Mouse (Mus musculus) heart, embryonic 14.5 days (tissue): ENCODE results near the gene Rras. TPM values are rescaled to one million over a fixed set of nuclear protein-coding genes. Genes with fewer than 3 reads are reported as not detected.

ENCODE experiments used
- ATAC-seq: fragments of 200-750 bp; cut with Nextera tagmentation; 2 replicates; pipeline ENCODE4 v1.8.0; 2017; ENCODE audit warnings: low read depth, moderate TSS enrichment; ENCODE audit not compliant: insufficient number of reproducible peaks, insufficient read depth, low FRiP score
- H3K27ac ChIP-seq, 2 experiments: fragments of 200-500 bp in 1 of 2; fragments of 300-500 bp in 1 of 2; sonication (generic) in 1 of 2; replicated peaks in 1 of 2; 2 replicates each; pipeline ENCODE4 v1.5.1; 2012 to 2014; ENCODE audit warnings: low read depth in 2 of 2, low read length in 2 of 2, control low read depth in 1 of 2, mild to moderate bottlenecking in 1 of 2, mixed read lengths in 1 of 2; ENCODE audit not compliant: control insufficient read depth in 1 of 2, insufficient read depth in 1 of 2
- H3K27me3 ChIP-seq: fragments of 300-500 bp; sonication (generic); 2 replicates; pipeline ENCODE4 v1.6.1; 2014; ENCODE audit warnings: mild to moderate bottlenecking, low read length, control low read depth; ENCODE audit not compliant: control insufficient read depth, insufficient read depth
- H3K36me3 ChIP-seq: fragments of 300-500 bp; sonication (generic); 2 replicates; pipeline ENCODE4 v1.6.1; 2014; ENCODE audit warnings: mild to moderate bottlenecking, control low read depth, low read length, mixed read lengths; ENCODE audit not compliant: control insufficient read depth, insufficient read depth
- H3K4me1 ChIP-seq, 2 experiments: fragments of 200-500 bp in 1 of 2; fragments of 300-500 bp in 1 of 2; sonication (generic) in 1 of 2; 2 replicates each; pipeline ENCODE4 v1.6.1; 2012 to 2014; ENCODE audit warnings: low read length in 2 of 2, control low read depth in 1 of 2, mixed read lengths in 1 of 2; ENCODE audit not compliant: control insufficient read depth in 2 of 2, insufficient read depth in 2 of 2
- H3K4me2 ChIP-seq: fragments of 300-500 bp; sonication (generic); 2 replicates; pipeline ENCODE4 v1.6.1; 2014; ENCODE audit warnings: mild to moderate bottlenecking, low read length
- H3K4me3 ChIP-seq, 2 experiments: fragments of 200-500 bp in 1 of 2; fragments of 300-500 bp in 1 of 2; sonication (generic) in 1 of 2; 2 replicates each; pipeline ENCODE4 v1.5.1; 2012 to 2014; ENCODE audit warnings: low read length in 2 of 2, mild to moderate bottlenecking in 2 of 2, control low read depth in 1 of 2, low read depth in 1 of 2, moderate library complexity in 1 of 2; ENCODE audit not compliant: control insufficient read depth in 1 of 2, insufficient read depth in 1 of 2
- H3K9ac ChIP-seq: fragments of 300-500 bp; sonication (generic); 2 replicates; pipeline ENCODE4 v1.6.1; 2014; ENCODE audit warnings: mild to moderate bottlenecking, low read length
- H3K9me3 ChIP-seq: fragments of 300-500 bp; sonication (generic); 2 replicates; pipeline ENCODE4 v1.6.1; 2016; ENCODE audit warnings: low read length, control low read depth; ENCODE audit not compliant: control insufficient read depth
- WGBS: fragments of 180-500 bp; shearing (Covaris S2); extraction: QIAGEN DNeasy Blood & Tissue Kit; methylation state at CpG from one replicate; pipeline ENCODE4 v1.1.7; 2014; 5-methylcytosine and 5-hydroxymethylcytosine counted together
- polyA plus RNA-seq: library from polyadenylated mRNA; unstranded; fragments of >200 nt; fragmentation: Nextera tagmentation; extraction: Ambion mirVana; gene quantifications from 2 replicates; pipeline ENCODE4 v1.2.1, GENCODE M21; 2014

The Rras gene
- polyA plus RNA-seq, 1 experiment from 2014 or later = 108 TPM

DNA sequence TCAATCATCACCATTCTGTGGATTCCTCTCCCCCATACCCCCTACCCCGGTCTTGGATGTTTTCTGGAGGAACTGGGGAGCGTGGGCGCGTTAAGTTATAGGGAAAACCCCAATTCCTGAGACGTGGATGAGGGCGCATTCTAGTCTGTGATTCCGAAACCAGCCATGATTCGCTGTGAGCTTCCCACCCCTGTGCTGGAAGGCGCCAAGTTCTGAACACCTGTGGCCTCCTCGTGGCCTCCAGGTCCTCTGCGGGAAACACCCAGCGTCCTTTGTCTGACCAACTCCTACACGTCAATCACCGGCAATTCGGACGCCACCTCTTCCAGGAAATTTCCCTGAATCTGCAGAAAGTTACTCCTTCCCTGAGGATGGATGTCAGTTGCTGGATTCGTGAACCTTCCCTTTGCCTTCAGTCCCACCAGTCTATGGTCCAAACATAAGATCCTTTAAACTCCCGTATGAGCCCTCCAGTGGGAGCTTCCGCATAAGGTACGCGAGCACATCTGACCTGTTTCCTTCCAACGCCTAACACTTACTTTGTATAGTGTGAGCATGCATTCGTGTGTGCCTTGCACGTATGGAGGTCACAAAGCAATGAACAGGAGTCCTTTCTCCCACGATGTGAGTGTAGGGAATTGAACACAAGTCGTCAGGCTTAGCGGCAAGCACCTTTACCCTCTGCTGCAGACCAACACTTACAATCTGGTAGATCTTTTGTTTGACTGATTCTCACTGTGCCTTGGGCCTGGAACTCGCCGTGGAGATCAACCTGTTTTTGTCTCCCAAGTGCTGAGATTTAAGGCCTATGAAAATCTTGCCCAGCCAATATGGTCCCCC is 30.7 kb upstream of the Rras start:
- no peaks in the 10 kb centered on the region for H3K9me3 ChIP-seq
- WGBS = under 1% methylated on average over 29 of the region's 29 CpGs
- H3K27ac ChIP-seq = peak overlapping the region; percentile 89 to 94
- H3K36me3 ChIP-seq = peaks cover 48% of the 10 kb centered on the region
- H3K9ac ChIP-seq = peak overlapping the region; percentile 80
- H3K4me1 ChIP-seq = peaks cover 12 to 29% of the 10 kb centered on the region in 2 experiments
- no peak for ATAC-seq
- peak overlapping the region; percentile 84 for H3K4me2 ChIP-seq
- H3K4me3 ChIP-seq = peak overlapping the region; percentile 73 to 79
- no peaks in the 10 kb centered on the region for H3K27me3 ChIP-seq

DNA sequence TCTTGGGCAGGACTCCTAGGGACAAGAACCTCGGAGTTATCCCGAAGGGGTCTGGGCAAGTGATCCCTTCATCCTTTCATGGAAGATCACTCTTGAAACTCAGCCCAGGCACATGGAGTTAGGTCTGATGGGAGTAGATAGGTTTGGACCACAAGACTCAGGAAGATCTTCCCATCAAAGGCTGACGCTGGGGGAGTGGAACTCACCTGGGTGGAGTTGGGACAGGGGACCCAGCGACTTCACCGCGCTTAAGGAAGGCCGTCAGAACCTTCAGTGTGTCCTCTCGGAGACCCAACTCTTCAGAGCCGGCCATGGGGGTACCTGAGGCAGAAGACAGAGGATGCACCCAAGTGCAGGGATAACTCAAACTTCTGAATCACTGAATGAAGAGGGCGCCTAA is 21.1 kb upstream of the Rras start:
- Histone ChIP-seq H3K9ac (peak overlapping the region; percentile 88), H3K4me3 (peak overlapping the region; percentile 58 to 84), H3K36me3 (peaks cover 63% of the 10 kb centered on the region), H3K27me3 (no peaks in the 10 kb centered on the region), H3K9me3 (no peaks in the 10 kb centered on the region), H3K4me2 (peak overlapping the region; percentile 75), H3K27ac (peak overlapping the region; percentile 64 to 83), H3K4me1 (peaks cover 14 to 34% of the 10 kb centered on the region in 2 experiments)
- no peak for ATAC-seq
- WGBS = 11% methylated on average over 10 of the region's 10 CpGs

GRCm38 (mm10) chr7:44997231-44997939 is 20.4 kb upstream of the Rras start, which contains the start of gene Irf3:
Gene Irf3, plus strand, starts transcription at chr7:44997648.
- Histone ChIP-seq H3K27ac (peak within 1 kb of the TSS; percentile 81 to 83), H3K4me2 (peak within 1 kb of the TSS; percentile 75), H3K9ac (peak within 1 kb of the TSS; percentile 88), H3K27me3 (no peaks in the 10 kb centered on the region), H3K4me1 (peaks cover 14 to 34% of the 10 kb centered on the region in 2 experiments), H3K36me3 (peaks cover 63% of the 10 kb centered on the region), H3K4me3 (peak within 1 kb of the TSS; percentile 58 to 84), H3K9me3 (no peaks in the 10 kb centered on the region)
- peak; percentile 87 for ATAC-seq
- WGBS = under 1% methylated on average over 43 of the region's 43 CpGs

DNA sequence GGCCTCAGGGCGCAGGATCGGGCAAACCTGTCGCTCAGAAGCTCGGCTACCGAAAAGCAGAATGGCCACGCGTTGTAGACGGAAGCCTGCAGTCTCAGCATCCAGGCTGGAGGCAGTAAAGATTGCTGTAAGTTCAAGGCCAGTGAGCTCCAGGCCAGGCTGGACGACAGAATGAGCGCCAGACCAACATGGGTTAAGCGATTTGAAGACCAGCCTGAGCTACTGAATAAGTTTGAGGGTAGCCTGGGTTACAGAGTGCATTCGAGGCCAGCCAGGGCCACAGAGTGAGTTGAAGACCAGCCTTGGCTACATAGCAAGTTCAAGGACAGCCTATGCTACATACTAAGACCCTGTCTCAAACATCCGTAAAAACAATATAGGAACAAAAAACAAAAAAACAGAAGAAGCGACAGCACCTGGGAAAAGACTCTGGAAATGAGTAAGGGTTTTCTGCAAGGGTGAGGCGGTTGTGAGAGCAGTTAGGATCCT is 19.8 kb upstream of the Rras start:
- Histone ChIP-seq H3K27ac (peak overlapping the region; percentile 73 to 83), H3K9me3 (no peaks in the 10 kb centered on the region), H3K27me3 (no peaks in the 10 kb centered on the region), H3K4me2 (peak overlapping the region; percentile 75), H3K4me3 (peak overlapping the region; percentile 58 to 80), H3K4me1 (peaks cover 14 to 34% of the 10 kb centered on the region in 2 experiments), H3K9ac (peak overlapping the region; percentile 88), H3K36me3 (peaks cover 63% of the 10 kb centered on the region)
- ATAC-seq = no peak
- 3% methylated on average over 15 of the region's 15 CpGs for WGBS

DNA sequence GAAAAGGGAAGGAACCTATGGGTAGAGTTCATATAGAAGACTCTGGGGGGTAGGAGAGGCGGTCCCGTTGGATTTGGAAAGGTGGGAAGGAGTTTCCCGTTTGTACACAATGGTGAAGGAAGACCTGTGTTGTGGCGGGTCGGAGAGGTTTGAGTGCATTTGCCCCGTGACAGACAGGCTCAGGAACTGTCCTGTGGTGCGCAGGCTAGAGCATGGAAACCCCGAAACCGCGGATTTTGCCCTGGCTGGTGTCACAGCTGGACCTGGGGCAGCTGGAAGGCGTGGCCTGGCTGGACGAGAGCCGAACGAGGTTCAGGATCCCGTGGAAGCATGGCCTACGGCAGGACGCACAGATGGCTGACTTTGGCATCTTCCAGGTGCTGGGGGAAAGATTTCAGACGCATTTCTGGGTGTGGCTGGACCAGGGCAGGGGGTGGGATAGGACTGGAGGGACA is 19.2 kb upstream of the Rras start, which contains the start of gene Bcl2l12:
Bcl2l12 (minus strand) TSS at position 212 of the 455 bp plus-strand sequence.
- no peaks in the 10 kb centered on the region for H3K9me3 ChIP-seq
- H3K4me2 ChIP-seq = peak within 1 kb of the TSS; percentile 75
- WGBS = 2% methylated on average over 18 of the region's 18 CpGs
- peak within 1 kb of the TSS; percentile 73 to 83 for H3K27ac ChIP-seq
- peaks cover 14 to 34% of the 10 kb centered on the region in 2 experiments for H3K4me1 ChIP-seq
- ATAC-seq = 0 out of 2 replicates have a peak, but pooled peaks have one; percentile 1
- peak within 1 kb of the TSS; percentile 88 for H3K9ac ChIP-seq
- H3K4me3 ChIP-seq = peak within 1 kb of the TSS; percentile 58 to 80
- H3K27me3 ChIP-seq = no peaks in the 10 kb centered on the region
- peaks cover 63% of the 10 kb centered on the region for H3K36me3 ChIP-seq

DNA sequence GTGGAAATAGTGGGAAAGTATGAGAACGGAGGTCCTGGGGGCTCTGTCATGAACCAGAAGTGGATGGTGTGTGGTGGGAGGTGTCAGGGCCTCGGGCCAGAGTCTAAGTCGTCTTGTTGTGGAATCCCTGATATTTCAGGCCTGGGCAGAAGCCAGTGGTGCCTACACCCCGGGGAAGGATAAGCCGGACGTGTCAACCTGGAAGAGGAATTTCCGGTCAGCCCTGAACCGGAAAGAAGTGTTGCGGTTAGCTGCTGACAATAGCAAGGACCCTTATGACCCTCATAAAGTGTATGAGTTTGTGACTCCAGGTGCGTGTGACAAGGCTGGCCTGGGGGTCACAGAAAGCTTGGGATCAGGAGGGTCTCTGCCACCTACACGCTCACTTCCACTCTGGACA is 18.0 kb upstream of the Rras start:
- 41% methylated on average over 11 of the region's 11 CpGs for WGBS
- Histone ChIP-seq H3K36me3 (peaks cover 63% of the 10 kb centered on the region), H3K4me2 (peak overlapping the region; percentile 75), H3K4me1 (peaks cover 14 to 34% of the 10 kb centered on the region in 2 experiments), H3K27me3 (no peaks in the 10 kb centered on the region), H3K4me3 (peak overlapping the region in 1 of 2 experiments; percentile 3; a peak in 1 of 4 replicates), H3K9me3 (no peaks in the 10 kb centered on the region), H3K9ac (peak overlapping the region; percentile 44; the same call in 1 of the 2 replicates), H3K27ac (peak overlapping the region; percentile 31 to 42; a peak in 2 of 4 replicates)
- no peak for ATAC-seq

GRCm38 (mm10) chr7:45000539-45001114 is 17.1 kb upstream of the Rras start:
- Histone ChIP-seq H3K4me3 (no peak overlapping the region), H3K9me3 (no peaks in the 10 kb centered on the region), H3K27ac (no peak overlapping the region), H3K36me3 (peaks cover 63% of the 10 kb centered on the region), H3K4me2 (no peak overlapping the region), H3K4me1 (peaks cover 14 to 34% of the 10 kb centered on the region in 2 experiments), H3K27me3 (no peaks in the 10 kb centered on the region), H3K9ac (no peak overlapping the region)
- WGBS = 83% methylated on average over 21 of the region's 21 CpGs
- no peak for ATAC-seq
